Mouse (Mus musculus): ENCODE measurements around the gene Erbb3.

DNA sequence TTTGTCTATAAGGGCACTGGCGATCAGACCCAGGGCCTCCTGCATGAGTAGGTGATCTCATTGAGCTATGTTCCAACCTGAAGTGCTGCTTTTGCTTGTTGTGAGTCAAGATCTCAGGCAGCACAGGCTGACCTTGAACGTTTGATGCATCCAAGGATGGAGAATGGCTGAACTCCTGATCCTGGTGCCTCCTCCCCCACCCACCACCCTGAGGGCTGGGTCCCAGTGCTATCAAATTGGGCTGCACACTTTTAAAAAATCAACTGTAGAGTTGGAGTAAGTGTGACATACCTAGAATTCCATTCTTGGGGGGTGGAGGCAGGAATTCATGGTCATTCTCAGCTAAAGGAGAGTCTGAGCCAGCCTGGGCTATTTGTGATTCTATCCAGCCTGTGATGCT lies 17.0 kb upstream of the Erbb3 start:
- TF ChIP-seq CTCF (IDR thresholded peaks at IDR 0.05; ENCODE audit: low read depth, low read length) (no peak), POLR2A (IDR thresholded peaks at IDR 0.05; ENCODE audit: insufficient read depth, low read length) (no peak), EP300 (IDR thresholded peaks at IDR 0.05; ENCODE audit: insufficient read depth, low read depth, low read length) (peak; percentile 84)

All from ES-Bruce4 (cell line).